Mouse (Mus musculus) ES-Bruce4 (cell line): ENCODE measurements around the gene Bhlhe40.
A peak's percentile ranks its signal among the peaks of the same experiment; 100 is the strongest.

Source experiments
- CTCF ChIP-seq: IDR thresholded peaks from one replicate; pipeline ENCODE4 v1.8.1; 2011; ENCODE audit warnings: low read depth, low read length
- EP300 ChIP-seq: IDR thresholded peaks from 2 replicates; pipeline ENCODE4 v1.6.1; 2011; ENCODE audit warnings: low read depth, low read length; ENCODE audit not compliant: insufficient read depth
- POLR2A ChIP-seq: IDR thresholded peaks from one replicate; pipeline ENCODE4 v1.8.1; 2011; ENCODE audit warnings: low read length; ENCODE audit not compliant: insufficient read depth

GRCm38 (mm10) chr6:108713175-108713974 lies 52.9 kb downstream of the Bhlhe40 start:
- TF ChIP-seq CTCF (no peak), POLR2A (no peak), EP300 (peak; percentile 53; the same call in 1 of the 2 replicates)
